Mouse (Mus musculus): ENCODE results near the gene Iah1. TPM values are rescaled to one million over a fixed set of nuclear protein-coding genes. Genes with fewer than 3 reads are reported as not detected.

Gene Iah1
- polyA plus RNA-seq, 1 experiment = 33.7 TPM

DNA sequence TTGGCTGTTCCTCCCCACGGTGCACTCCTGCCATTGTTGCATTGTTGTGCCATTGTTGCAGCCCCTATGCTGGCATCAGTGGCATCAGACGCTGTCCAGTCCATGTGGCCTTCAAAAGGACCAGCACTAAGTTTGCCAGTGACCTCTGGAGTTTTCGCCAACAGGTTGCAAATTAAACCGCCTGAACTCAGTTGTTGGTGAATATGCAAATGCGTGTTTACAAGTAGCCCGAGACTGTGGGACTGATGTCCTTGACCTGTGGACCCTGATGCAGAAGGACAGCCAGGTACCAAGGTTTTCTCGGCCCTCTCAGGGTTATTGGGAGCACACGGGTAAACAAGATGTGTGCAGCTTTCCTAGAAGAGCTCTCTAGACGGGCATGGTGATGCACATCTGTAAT lies 5.0 kb downstream of the Iah1 start:
- TF ChIP-seq CTCF (IDR thresholded peaks at IDR 0.05; ENCODE audit: borderline replicate concordance, extremely low read depth, insufficient read depth, insufficient read length) = no peak
- no peak for TF ChIP-seq POLR2A (IDR thresholded peaks at IDR 0.05; ENCODE audit: borderline replicate concordance, extremely low read depth, insufficient read depth, insufficient read length, poor library complexity, severe bottlenecking)
- no peak for DNase-seq (ENCODE audit: low read depth)

DNA sequence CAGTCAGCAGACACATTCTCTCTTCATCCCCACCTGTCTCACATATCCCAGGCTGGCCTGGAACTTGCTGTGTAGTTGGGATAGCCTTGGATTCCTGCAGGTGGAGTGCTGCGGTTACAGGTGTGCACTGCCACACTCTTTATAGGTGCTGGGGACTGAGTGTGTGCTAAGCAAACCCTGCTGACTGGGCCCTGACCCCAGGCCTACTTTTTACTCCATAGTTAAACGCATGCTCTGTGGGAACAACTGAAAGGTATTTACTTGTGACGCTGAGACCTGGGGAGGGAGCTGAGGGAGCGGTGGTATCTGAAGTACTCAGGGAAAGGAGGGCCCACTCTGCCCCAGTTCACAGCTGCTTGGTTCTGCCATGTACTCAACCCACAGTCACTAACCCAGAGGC lies 6.1 kb downstream of the Iah1 start:
- TF ChIP-seq CTCF (IDR thresholded peaks at IDR 0.05; ENCODE audit: borderline replicate concordance, extremely low read depth, insufficient read depth, insufficient read length) = no peak
- no peak for DNase-seq (ENCODE audit: low read depth)

DNA sequence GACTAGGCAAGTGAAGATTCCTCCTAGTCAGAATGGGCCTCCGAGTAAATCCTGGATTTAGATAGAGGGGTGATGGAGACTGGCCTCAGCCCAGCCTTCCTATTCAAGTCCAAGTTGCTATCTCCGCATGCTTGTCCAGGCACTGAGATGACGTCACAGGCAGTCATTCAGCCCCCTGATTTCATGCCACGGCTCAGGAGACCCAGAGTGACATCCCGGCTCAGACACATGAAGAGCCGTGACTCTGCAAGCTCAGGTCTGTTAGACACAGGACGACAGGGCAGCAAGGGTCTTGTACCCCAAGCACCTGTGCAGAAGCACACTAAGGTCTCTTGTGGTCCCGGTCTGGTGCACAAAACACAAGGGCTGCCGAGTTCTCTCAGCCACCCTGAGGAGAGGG lies 6.7 kb downstream of the Iah1 start:
- DNase-seq (ENCODE audit: low read depth) = no peak
- TF ChIP-seq POLR2A (IDR thresholded peaks at IDR 0.05; ENCODE audit: borderline replicate concordance, extremely low read depth, insufficient read depth, insufficient read length, poor library complexity, severe bottlenecking) = no peak
- no peak for TF ChIP-seq CTCF (IDR thresholded peaks at IDR 0.05; ENCODE audit: borderline replicate concordance, extremely low read depth, insufficient read depth, insufficient read length)

DNA sequence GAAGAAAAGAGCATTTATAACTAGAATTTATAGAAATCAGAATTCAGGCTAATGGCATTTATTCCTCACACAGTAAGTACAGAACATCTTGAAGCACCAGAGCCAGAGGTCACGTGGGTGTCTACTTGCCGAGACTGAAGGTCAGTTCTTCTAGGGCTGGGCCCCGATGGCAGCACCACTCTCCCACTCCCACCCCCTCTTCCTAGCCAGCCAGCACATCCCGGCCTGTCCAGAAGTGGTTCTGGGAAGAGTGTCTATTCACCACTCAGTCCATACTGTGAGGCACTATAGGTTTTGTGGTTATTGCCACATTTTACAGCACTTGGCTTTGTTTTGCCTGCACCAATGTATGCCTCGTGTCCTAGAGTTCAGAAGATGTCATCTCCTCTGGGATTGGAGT lies 7.9 kb downstream of the Iah1 start:
- DNase-seq (ENCODE audit: low read depth) = no peak
- TF ChIP-seq CTCF (IDR thresholded peaks at IDR 0.05; ENCODE audit: borderline replicate concordance, extremely low read depth, insufficient read depth, insufficient read length) (no peak), POLR2A (IDR thresholded peaks at IDR 0.05; ENCODE audit: borderline replicate concordance, extremely low read depth, insufficient read depth, insufficient read length, poor library complexity, severe bottlenecking) (no peak)

DNA sequence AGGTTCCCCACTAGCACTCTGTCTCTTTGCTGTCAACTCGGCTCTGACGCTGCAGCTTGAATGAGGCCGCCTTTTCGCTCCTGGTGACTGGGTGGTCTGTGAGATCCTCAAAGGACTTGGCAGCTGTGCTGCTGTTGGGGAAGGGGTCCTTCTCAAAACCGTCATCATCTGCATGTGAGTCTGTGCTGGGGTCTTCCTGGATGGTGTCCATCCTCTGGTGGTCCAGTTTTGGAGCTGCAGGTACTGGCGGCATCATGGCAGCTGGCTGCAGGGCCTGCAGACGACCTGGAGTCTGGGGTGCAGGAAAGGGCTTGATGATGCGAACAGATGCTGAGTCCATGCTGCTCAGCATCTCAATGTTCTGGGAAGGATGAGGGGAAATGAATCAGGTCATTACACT lies 9.1 kb downstream of the Iah1 start:
- TF ChIP-seq CTCF (IDR thresholded peaks at IDR 0.05; ENCODE audit: borderline replicate concordance, extremely low read depth, insufficient read depth, insufficient read length) = no peak
- no peak for TF ChIP-seq POLR2A (IDR thresholded peaks at IDR 0.05; ENCODE audit: borderline replicate concordance, extremely low read depth, insufficient read depth, insufficient read length, poor library complexity, severe bottlenecking)
- DNase-seq (ENCODE audit: low read depth) = no peak

DNA sequence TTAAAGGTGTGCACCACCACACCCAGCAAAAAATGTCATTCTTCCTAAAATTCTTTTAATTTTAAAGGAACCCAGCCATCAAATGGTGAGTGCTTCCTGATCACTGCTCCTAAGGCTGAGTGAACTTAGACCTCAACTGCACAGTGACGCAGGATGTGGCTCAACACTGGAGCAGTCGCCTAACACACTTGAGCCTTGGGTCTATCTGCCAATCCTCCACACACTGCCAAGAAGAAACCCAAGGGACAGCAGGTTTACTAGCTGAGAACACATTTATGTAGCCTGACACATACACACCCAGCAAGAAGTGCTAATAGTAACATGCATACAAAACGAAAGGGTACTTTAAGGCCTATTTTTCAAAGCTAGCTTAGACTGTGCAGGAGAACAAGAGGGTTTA lies 10.1 kb downstream of the Iah1 start:
- DNase-seq (ENCODE audit: low read depth) = no peak
- TF ChIP-seq CTCF (IDR thresholded peaks at IDR 0.05; ENCODE audit: borderline replicate concordance, extremely low read depth, insufficient read depth, insufficient read length) = no peak
- no peak for TF ChIP-seq POLR2A (IDR thresholded peaks at IDR 0.05; ENCODE audit: borderline replicate concordance, extremely low read depth, insufficient read depth, insufficient read length, poor library complexity, severe bottlenecking)

DNA sequence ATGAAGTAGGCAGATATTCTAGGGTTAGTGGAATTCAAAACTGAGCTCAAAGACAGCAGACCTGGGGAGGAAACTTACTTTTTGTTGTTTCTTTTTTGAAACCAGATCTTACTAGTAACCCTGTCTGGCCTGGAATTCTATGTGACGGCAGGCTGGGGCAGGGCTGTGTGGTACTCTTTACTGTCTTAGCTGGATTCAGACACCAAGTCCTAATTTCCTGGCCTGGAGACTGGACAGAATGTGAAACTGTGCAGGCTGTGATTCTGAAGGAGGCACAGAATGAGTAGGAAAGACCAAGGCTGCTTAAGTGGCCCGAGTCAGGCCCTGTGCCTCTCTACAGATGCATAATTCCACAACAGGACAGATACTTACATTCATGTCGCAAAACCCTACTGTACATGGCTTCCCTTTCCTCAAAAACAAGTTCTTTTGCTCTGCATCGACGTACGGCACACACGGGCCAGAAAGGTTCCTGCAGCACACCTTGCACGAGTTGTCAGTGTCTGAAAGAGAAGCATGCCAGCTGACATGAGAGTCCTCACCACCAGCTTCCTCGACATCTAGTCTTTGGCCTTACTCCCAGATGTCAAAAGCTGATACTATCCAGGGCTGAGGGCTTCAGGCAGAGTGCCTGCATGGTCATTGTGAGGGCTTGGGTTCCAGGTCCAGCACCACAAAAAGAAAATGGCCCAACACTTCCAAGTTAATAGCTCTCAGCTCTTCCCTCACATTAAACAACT lies 13.6 kb downstream of the Iah1 start:
- no peak for TF ChIP-seq POLR2A (IDR thresholded peaks at IDR 0.05; ENCODE audit: borderline replicate concordance, extremely low read depth, insufficient read depth, insufficient read length, poor library complexity, severe bottlenecking)
- TF ChIP-seq CTCF (IDR thresholded peaks at IDR 0.05; ENCODE audit: borderline replicate concordance, extremely low read depth, insufficient read depth, insufficient read length) = no peak
- no peak for DNase-seq (ENCODE audit: low read depth)

DNA sequence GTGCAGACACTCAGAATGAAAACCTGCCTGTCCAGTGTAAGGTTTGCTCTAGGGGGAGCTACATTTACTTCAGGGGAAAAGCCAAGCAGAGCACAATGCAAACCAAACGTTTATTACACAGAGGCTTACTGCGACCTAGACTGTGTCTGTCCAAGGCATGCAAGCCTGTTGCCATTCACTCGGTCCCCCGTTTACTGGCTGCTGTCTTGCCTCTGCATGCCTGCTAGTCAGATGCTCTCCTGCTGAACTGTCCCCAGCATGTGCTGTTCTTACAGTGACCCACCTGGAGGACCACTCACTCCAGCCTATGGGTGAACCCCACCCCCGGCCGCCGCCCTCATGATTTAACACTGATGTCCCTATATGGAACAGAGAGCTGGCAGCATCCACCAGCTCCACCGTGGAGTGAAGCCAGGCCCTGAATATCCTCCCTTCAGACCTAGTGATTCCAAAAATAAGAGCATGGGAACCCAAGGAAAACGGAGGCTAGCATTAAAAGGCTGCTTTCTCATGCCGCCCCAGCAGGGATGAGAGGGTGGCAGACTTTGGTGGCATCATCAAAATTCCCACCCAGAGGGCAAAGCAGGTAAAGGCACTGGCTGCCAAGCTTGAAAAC lies 14.9 kb downstream of the Iah1 start:
- no peak for DNase-seq (ENCODE audit: low read depth)
- TF ChIP-seq CTCF (IDR thresholded peaks at IDR 0.05; ENCODE audit: borderline replicate concordance, extremely low read depth, insufficient read depth, insufficient read length) (no peak), POLR2A (IDR thresholded peaks at IDR 0.05; ENCODE audit: borderline replicate concordance, extremely low read depth, insufficient read depth, insufficient read length, poor library complexity, severe bottlenecking) (no peak)

DNA sequence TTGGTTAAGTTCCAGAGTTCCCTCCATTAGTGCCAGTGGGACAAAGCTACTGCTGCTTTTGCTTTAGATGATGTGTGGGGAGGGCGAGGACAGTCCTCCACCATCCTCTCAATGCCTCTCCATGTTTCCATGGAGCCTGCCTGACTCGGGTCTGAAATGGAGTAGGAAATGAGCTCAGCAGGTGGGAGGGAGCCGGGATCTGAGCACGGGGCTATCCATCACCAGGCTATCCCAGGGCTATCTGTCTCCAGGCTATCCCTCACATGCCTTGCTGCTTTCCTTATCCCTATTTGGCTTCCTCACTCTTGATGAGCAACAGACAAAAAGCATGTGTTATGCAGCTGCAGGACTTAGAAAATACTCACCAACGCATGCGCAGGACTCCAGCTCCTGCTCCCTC lies 15.5 kb downstream of the Iah1 start:
- TF ChIP-seq CTCF (IDR thresholded peaks at IDR 0.05; ENCODE audit: borderline replicate concordance, extremely low read depth, insufficient read depth, insufficient read length) (no peak), POLR2A (IDR thresholded peaks at IDR 0.05; ENCODE audit: borderline replicate concordance, extremely low read depth, insufficient read depth, insufficient read length, poor library complexity, severe bottlenecking) (no peak)
- no peak for DNase-seq (ENCODE audit: low read depth)

DNA sequence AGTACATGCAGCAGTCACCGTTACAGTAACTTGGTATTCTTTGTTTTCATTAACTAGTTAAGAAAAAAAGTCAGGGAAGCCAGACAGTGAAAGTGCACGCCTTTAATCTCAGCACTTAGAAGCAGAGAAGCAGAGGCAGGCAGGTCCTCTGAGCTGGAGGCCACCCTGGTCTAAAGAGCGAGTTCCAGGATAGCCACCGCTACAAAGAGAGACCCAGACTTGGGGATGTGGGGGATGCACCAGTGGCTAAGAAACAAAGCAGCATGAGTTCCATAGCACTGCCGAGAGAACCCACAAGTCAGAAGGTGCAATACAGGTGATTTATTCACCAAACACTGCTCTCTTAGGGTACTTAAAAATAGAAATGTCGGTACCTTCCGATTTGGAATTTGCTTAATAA lies 16.8 kb downstream of the Iah1 start:
- no peak for TF ChIP-seq POLR2A (IDR thresholded peaks at IDR 0.05; ENCODE audit: borderline replicate concordance, extremely low read depth, insufficient read depth, insufficient read length, poor library complexity, severe bottlenecking)
- TF ChIP-seq CTCF (IDR thresholded peaks at IDR 0.05; ENCODE audit: borderline replicate concordance, extremely low read depth, insufficient read depth, insufficient read length) = no peak
- no peak for DNase-seq (ENCODE audit: low read depth)

DNA sequence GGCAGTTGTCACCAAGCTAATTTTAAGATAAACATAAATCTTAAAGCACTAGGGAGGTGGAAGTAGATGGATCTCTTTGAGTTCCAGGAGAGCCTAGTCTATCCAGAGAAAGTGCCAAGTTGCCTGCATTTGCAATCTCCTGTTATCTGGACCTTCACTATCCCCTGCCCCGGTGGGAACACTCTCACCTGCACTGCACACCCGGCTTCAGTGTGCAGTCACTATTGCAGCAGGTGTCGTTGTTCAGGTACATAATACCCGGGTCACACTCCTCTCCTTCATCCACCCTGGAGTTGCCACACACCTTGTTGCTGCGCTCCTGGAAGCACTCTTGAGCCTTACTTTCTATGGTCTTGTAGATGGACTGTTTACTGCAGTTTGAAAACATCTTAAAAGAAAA lies 17.6 kb downstream of the Iah1 start:
- TF ChIP-seq POLR2A (IDR thresholded peaks at IDR 0.05; ENCODE audit: borderline replicate concordance, extremely low read depth, insufficient read depth, insufficient read length, poor library complexity, severe bottlenecking) = no peak
- no peak for TF ChIP-seq CTCF (IDR thresholded peaks at IDR 0.05; ENCODE audit: borderline replicate concordance, extremely low read depth, insufficient read depth, insufficient read length)
- DNase-seq (ENCODE audit: low read depth) = no peak

DNA sequence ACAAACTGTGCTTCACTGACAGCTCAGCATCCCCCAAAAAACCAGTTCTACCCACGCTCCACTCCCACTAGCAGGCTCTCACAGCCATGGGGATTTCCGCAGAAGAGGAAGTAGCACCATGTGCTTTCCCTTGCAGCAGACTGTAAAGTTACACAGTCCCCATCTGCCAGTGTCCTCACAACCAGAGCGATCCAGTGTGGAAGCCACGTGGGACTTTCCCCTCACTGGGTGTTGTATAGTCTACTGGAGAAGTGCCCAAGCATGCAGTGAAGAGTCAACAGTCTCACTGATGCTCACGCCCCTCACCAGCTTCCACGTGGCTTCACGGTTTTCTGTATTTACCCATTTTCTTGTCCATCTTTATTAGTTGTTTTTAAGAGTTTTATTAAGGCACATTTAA lies 19.7 kb downstream of the Iah1 start:
- no peak for DNase-seq (ENCODE audit: low read depth)
- no peak for TF ChIP-seq CTCF (IDR thresholded peaks at IDR 0.05; ENCODE audit: borderline replicate concordance, extremely low read depth, insufficient read depth, insufficient read length)
- TF ChIP-seq POLR2A (IDR thresholded peaks at IDR 0.05; ENCODE audit: borderline replicate concordance, extremely low read depth, insufficient read depth, insufficient read length, poor library complexity, severe bottlenecking) = no peak

Data from brain, embryonic 14.5 days (tissue).